Mouse (Mus musculus) 416B (cell line): ENCODE measurements around the gene Ggcx.

ENCODE experiments used
- DNase-seq: peaks from one replicate; pipeline ENCODE4 v3.0.0; 2011; ENCODE audit warnings: low read depth

The Ggcx gene

DNA sequence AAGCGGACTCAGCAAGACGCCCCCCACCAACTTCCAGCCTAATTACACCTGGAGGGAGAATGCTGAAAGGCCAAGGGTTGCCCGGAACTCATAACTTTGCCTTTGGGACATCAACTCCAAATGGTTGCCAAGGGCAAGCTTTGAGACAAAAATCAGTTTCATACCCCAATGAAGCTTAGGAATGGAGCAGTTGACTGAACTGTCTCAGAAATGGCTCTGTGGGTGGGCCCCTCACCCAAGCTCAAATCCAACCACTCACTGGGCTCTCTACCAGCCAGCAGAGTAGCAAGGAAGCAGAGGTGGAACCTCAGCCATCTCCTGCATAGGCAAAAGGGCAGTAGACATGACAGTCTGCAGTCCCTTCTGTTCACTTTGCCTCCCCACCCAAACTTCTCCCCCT is 26.3 kb upstream of the Ggcx start:
- DNase-seq = no peak

- no peak for DNase-seq
Observed at GRCm38 (mm10) chr6:72388266-72388665, 25.8 kb upstream of the Ggcx start.

- no peak for DNase-seq
Observed at GRCm38 (mm10) chr6:72388791-72389329, 25.2 kb upstream of the Ggcx start.

DNA sequence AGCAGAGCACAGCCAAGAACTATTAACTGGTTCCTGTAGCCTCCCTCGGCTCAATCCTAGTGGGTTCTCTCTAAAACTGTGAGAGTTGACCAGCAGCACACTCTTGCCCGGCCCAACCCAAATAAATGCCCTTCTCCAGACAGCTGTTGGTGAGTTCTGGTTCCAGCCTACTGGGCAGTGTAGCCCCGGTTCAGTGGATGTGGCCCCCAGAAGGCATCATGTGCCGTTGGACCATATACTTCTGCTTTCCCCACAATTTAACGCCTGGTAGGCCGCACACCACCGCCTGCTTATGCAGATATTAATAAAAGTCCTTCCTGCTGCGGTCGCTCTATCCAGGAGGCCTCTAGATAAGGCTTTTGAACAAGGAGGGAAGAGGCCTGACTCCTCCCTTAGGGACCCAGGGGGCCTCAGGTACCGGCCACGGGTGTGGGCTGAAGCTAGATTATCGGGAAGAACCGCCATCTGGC is 24.6 kb upstream of the Ggcx start:
- DNase-seq = peak; percentile 99

DNA sequence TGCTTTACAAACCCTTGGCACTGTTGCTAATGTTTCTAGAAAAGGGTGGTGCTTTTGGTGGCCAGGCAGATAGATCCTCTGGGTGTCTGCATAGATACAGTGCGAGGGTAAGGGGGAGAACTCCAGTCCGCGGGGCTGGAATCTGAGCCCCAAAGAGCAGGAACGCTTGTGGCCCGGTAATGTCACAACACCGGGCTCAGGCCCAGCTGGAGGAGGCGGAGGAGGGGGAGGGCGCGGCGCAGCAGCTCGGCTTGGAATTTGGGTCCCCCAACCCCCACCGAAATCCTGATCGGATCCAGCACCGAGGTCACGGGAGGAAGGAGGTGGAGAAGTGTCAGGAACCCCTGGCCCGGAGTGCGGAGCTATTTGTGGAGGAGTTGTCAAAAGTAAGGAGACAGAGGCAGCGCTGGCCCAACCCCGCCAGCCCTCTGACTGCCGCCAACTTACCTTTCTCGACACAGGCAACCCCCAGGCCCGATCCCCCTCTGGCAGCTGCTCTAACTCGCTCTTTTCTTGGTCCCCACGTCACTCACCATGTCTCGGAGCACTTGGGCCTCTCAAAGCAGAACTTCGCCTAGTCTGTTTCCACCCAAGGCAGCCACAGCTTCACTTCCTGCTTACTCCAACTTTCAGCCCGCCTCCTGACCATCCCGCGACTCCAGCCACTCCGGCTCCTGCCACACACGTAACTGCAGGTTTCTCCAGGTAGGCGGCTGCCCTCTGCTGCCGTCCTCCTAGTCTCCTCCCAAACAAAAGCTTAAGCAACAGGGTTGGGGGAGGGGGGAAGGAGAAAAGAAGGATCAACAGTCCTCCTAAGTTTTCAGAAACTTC is 24.0 kb upstream of the Ggcx start, which contains the start of gene Vamp8:
TSS of gene Vamp8 (minus strand) at position 763 of the 831 bp plus-strand sequence.
- DNase-seq = peak; percentile 87

- DNase-seq = peak; percentile 89
Observed at GRCm38 (mm10) chr6:72390795-72391521, 23.1 kb upstream of the Ggcx start.

- DNase-seq = no peak
Observed at GRCm38 (mm10) chr6:72392341-72392740, 21.8 kb upstream of the Ggcx start.

DNA sequence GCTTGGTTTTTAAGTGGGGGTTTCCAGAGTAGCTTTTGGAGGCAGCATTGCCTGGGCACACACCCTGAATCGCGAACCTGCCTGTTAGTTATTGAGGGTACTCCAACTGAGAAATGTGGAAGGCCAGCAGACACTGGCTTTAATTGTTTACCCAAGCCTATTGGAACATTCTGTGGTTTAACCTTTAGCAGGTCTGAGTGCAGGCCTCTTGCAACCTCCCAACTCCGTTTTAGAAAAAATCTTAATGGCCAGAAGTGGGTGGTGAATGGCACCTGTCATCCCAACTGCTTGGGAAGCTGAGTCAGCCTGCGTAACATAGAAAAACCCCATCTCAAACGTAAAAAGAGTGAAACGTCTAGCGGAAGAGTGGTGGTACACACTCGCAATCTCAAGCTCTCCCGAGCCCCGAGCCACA is 17.3 kb upstream of the Ggcx start:
- DNase-seq = peak; percentile 67

- DNase-seq = no peak
Observed at GRCm38 (mm10) chr6:72399967-72400366, 14.1 kb upstream of the Ggcx start.

DNA sequence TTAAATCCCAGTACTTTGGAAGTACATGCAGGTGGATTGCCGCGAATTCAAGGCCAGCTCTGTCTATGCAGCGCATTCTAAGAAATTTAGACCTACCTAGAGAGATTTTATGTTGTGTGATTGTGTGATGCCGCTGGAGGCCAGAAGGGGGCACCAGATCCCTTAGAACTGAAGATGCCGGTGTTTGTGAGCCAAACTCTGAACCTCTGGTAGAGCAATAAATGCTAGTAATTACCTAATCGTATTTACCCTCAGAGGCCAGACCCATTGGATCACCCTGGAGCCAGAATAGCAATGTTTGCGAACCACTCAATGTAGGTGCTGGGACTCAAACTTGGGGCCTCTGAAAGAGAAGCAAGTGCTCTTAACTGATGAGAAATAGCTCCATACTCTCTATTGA is 12.2 kb upstream of the Ggcx start:
- peak; percentile 88 for DNase-seq

GRCm38 (mm10) chr6:72405356-72405755 is 8.8 kb upstream of the Ggcx start:
- no peak for DNase-seq

GRCm38 (mm10) chr6:72407119-72407518 is 7.0 kb upstream of the Ggcx start:
- peak; percentile 96 for DNase-seq

DNA sequence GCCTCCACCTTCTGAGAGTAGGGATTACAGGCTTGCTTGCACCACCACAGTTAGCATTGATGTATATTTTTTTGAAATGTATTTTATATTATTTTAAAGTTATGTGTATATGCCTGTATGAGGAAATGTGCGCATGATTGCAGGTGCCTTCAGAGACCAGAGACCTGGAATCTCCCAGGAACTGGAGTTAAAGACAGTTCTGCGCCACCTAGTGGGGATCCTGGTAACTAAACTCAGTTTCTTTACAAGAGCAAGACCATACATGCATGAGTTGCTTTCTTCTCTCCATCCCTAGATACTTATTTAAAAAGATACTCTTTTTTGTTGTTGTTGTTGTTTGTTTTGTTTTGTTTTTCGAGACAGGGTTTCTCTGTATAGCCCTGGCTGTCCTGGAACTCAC is 4.5 kb upstream of the Ggcx start:
- peak; percentile 74 for DNase-seq

DNA sequence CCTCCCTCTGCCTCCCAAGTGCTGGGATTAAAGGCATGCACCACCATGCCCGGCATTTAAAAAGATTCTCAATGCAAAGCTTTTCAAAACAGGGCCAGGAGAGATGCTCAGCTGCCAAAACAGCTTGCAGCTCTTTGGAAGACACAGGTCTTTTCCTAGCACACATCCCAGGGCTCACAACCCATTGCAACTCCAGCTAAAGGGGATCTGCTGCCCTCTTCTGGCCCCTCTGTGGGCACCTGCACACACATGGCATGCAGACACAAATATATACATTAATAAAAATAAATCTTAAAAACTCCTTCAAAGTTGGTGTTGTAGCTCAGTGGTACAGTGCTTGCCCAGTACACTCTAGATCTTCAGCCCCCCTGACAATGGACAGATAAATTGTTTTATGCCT is 4.1 kb upstream of the Ggcx start:
- DNase-seq = peak; percentile 56

DNA sequence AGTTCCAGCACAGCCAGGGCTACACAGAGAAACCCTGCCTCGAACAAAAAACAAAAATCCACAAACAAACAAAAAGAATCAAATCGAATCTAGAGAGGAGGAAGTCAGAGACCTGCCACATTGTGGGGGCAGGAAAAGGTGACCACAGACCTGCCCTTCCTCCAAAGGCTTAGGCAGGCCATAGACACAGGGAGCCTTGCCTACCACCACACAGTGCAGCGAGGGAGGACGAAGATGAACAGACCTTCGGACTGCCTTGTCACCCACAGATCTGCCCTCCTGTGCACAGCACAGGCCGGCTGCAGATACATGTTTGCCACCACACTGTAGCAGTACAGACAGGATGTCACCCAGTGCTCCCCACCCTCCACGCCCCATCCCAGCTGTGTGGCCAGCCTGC is 3.6 kb upstream of the Ggcx start:
- peak; percentile 54 for DNase-seq

GRCm38 (mm10) chr6:72415181-72415580 is 1.1 kb downstream of the Ggcx start:
- peak; percentile 40 for DNase-seq

DNA sequence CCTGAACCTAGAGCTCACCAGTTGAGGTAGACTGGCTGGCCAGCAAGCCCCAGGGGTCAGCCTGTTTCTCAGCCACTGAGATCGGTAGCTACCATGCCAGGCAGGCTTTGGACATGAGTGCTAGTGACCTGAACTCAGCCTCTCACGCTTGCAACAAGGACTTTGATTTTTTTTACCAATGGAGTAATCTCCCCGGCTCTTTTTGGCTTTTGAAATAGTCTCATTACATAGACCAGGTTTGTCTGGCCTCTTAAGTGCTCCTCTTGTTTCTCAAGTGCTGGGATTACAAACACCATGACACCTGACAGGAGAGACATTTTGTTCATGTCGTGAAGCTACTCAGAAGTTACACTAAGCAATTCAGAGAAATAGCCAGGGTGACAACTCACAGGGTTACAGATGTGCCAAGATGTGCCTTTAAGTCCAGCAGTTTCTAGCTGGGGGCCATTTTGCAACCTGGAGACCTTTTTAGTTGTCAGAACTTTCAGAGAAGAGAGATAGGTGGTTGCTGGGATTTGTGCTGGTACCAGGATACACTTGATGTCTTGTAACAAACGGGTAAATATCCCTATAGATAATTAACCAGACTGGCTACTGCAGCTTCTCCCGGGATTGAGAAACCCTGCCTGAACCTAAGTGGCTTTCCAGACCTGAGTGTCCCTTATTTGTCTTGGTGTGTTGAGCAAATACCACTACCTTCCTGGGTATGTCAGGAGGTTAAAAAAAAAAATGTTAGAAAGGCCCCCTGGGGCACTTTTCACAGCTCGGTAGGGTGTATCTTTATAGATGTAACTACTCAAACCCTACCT is 2.1 kb downstream of the Ggcx start:
- DNase-seq = no peak

- no peak for DNase-seq
Observed at GRCm38 (mm10) chr6:72418279-72418678, 4.2 kb downstream of the Ggcx start.

- DNase-seq = no peak
Observed at GRCm38 (mm10) chr6:72419806-72420205, 5.7 kb downstream of the Ggcx start.

GRCm38 (mm10) chr6:72420901-72421300 is 6.8 kb downstream of the Ggcx start:
- no peak for DNase-seq

- DNase-seq = no peak
Observed at GRCm38 (mm10) chr6:72425646-72426045, 11.5 kb downstream of the Ggcx start.

GRCm38 (mm10) chr6:72428036-72428435 is 13.9 kb downstream of the Ggcx start:
- DNase-seq = peak; percentile 76
